Mouse (Mus musculus): ENCODE measurements around the gene Nap1l1. TPM values are rescaled to one million over a fixed set of nuclear protein-coding genes. Genes with fewer than 3 reads are reported as not detected.
"Not testable (repeated sequence)": the region's sequence is repeated elsewhere in the genome, so short reads cannot be mapped to it uniquely, and the experiment has no call there.

The Nap1l1 gene
- total and polyA plus RNA-seq, 2 experiments = 3.7 to 27.8 TPM

DNA sequence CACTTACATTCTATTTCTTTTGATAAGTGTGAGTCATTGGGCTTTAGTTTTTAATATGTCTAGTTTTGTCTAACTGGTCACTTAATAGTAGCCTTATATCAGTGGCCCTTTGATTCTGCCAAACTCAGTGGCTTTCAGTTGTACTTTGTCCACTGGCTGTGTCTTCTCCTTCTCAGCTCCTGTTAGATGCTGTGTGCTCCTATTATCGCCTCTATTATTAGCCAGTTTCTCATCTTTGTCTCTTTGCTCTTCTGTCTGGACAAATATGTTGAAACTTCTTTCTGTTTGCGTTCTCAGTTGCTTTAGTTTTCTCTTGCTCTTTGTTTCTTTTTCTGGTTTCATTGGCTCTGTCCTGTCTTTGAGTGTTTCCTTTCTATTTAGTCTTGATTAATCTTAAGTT, 9.6 kb downstream of the Nap1l1 start:
- Histone ChIP-seq H3K27me3 (ENCODE audit: control insufficient read depth, insufficient read depth, low read length) (no peaks in the 10 kb centered on the region), H3K9ac (ENCODE audit: low read depth, low read length) (no peak overlapping the region), H3K4me1 (ENCODE audit: control insufficient read depth, insufficient read depth, low read length) (peaks cover 19% of the 10 kb centered on the region), H3K4me3 (ENCODE audit: insufficient read depth, low read depth, low read length) (no peak overlapping the region), H3K27ac (replicated peaks; ENCODE audit: insufficient read depth, low read depth, low read length) (no peak overlapping the region), H3K36me3 (ENCODE audit: control insufficient read depth, insufficient read depth, low read length) (peaks cover 19% of the 10 kb centered on the region), H3K79me2 (ENCODE audit: control insufficient read depth, insufficient read depth, low read length) (peaks cover 13% of the 10 kb centered on the region; the same call in 1 of the 2 replicates)
- 25% methylated on average over 2 of the region's 2 CpGs for WGBS
- TF ChIP-seq CTCF (IDR thresholded peaks at IDR 0.05; ENCODE audit: low read depth, low read length) (no peak), POLR2A (IDR thresholded peaks at IDR 0.05; ENCODE audit: extremely low read depth, insufficient read depth, low read length) (no peak)
- peak; percentile 66 for DNase-seq (ENCODE audit: extremely low read depth, low read depth, low spot score)

DNA sequence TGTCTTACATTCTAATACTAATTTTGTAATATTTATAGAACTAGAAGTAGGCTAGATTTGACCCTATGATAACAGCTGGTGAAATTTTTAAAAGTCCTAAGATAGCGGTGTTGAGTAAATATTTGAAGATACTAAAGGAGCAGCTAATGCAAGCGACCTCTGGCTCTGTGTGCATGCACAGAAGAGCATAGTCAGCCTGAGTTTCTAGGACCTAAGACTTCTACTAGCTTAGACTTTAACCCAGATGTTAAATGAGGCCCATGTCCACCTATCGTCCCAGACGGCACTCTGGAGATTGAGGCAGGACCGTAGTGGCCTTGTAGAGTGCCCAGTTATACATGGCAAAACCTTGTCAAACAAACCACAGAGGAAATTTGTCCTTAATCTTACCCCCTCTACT, 11.1 kb downstream of the Nap1l1 start:
- H3K79me2 ChIP-seq (ENCODE audit: control insufficient read depth, insufficient read depth, low read length) = peaks cover 10% of the 10 kb centered on the region; the same call in 1 of the 2 replicates
- peaks cover 19% of the 10 kb centered on the region for H3K4me1 ChIP-seq (ENCODE audit: control insufficient read depth, insufficient read depth, low read length)
- peak; percentile 80 for DNase-seq (ENCODE audit: extremely low read depth, low read depth, low spot score)
- H3K9ac ChIP-seq (ENCODE audit: low read depth, low read length) = no peak overlapping the region
- 23% methylated on average over 5 of the region's 5 CpGs for WGBS
- H3K36me3 ChIP-seq (ENCODE audit: control insufficient read depth, insufficient read depth, low read length) = peaks cover 24% of the 10 kb centered on the region
- 0 out of 2 replicates have a peak overlapping the region, but pooled peaks have one; percentile 2 for H3K27ac ChIP-seq (replicated peaks; ENCODE audit: insufficient read depth, low read depth, low read length)
- no peak overlapping the region for H3K4me3 ChIP-seq (ENCODE audit: insufficient read depth, low read depth, low read length)
- TF ChIP-seq CTCF (IDR thresholded peaks at IDR 0.05; ENCODE audit: low read depth, low read length) = no peak
- TF ChIP-seq POLR2A (IDR thresholded peaks at IDR 0.05; ENCODE audit: extremely low read depth, insufficient read depth, low read length) = no peak
- H3K27me3 ChIP-seq (ENCODE audit: control insufficient read depth, insufficient read depth, low read length) = no peaks in the 10 kb centered on the region

DNA sequence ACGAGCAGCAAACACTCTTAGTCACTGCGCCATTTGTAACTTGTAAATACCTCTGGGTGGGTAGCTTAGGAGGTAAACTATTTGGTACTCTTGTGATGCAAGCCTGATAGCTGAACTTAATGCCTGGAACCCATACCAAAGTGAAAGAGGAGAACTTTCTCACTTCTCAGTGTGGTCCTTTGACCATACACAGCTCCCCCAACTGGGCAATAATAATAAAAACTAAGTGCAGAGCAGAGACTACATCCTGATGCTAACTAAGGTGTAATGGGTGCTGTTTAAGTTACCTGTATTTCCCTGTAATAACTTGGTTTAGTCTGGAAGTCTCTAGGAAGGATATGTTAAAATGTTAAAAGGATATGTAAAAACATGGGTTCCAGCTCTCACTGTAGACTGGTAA, 15.8 kb downstream of the Nap1l1 start:
- Histone ChIP-seq H3K27ac (replicated peaks; ENCODE audit: insufficient read depth, low read depth, low read length) (no peak overlapping the region), H3K4me1 (ENCODE audit: control insufficient read depth, insufficient read depth, low read length) (peaks cover 11% of the 10 kb centered on the region), H3K9ac (ENCODE audit: low read depth, low read length) (no peak overlapping the region), H3K27me3 (ENCODE audit: control insufficient read depth, insufficient read depth, low read length) (no peaks in the 10 kb centered on the region), H3K36me3 (ENCODE audit: control insufficient read depth, insufficient read depth, low read length) (peaks cover 45% of the 10 kb centered on the region), H3K79me2 (ENCODE audit: control insufficient read depth, insufficient read depth, low read length) (peaks cover 2% of the 10 kb centered on the region; the same call in 1 of the 2 replicates), H3K4me3 (ENCODE audit: insufficient read depth, low read depth, low read length) (no peak overlapping the region)
- no peak for DNase-seq (ENCODE audit: extremely low read depth, low read depth, low spot score)
- TF ChIP-seq POLR2A (IDR thresholded peaks at IDR 0.05; ENCODE audit: extremely low read depth, insufficient read depth, low read length) = no peak
- TF ChIP-seq CTCF (IDR thresholded peaks at IDR 0.05; ENCODE audit: low read depth, low read length) = no peak
- 89% methylated on average over 2 of the region's 2 CpGs for WGBS

DNA sequence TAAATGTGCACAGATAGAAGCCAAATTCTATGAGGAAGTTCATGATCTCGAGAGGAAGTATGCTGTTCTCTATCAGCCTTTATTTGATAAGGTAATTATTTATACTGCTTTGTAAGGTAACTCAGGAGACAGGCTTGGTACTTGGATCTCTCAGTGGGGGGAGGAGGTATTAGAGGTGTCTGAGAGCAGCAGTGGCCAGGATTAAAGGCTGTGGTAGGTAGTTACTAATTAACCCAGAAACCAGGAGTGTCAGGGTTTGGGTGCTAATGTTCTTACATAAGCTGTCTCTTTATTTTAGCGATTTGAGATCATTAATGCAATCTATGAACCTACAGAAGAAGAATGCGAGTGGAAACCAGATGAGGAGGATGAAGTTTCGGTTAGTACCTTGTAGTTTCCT, 17.1 kb downstream of the Nap1l1 start:
- H3K27me3 ChIP-seq (ENCODE audit: control insufficient read depth, insufficient read depth, low read length); H3K9ac ChIP-seq (ENCODE audit: low read depth, low read length); H3K4me1 ChIP-seq (ENCODE audit: control insufficient read depth, insufficient read depth, low read length); H3K27ac ChIP-seq (replicated peaks; ENCODE audit: insufficient read depth, low read depth, low read length); H3K4me3 ChIP-seq (ENCODE audit: insufficient read depth, low read depth, low read length); H3K79me2 ChIP-seq (ENCODE audit: control insufficient read depth, insufficient read depth, low read length): not testable (repeated sequence)
- WGBS = 37% methylated on average over 4 of the region's 4 CpGs
- H3K36me3 ChIP-seq (ENCODE audit: control insufficient read depth, insufficient read depth, low read length) = peaks cover 50% of the 10 kb centered on the region
- DNase-seq (ENCODE audit: extremely low read depth, low read depth, low spot score) = peak; percentile 86

DNA sequence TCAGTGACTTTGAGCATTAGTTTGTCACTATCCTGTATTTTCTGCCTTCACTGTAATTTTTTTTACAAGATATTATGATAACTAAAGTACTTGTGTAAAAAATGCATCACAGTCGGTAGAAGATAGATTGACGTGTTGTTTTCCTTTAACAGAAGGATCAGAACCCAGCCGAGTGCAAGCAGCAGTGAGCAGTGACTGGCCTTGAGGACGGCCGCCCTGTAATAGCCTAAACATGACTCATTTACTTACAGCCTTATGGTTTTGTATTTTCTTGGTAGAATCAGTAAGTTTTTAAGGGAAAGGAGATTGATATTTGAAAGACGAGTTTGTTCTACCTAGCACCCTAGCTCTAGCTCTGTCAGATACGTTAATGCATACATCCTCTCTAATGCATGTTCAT, 22.9 kb downstream of the Nap1l1 start:
- Histone ChIP-seq H3K9ac (ENCODE audit: low read depth, low read length) (no peak overlapping the region), H3K27ac (replicated peaks; ENCODE audit: insufficient read depth, low read depth, low read length) (no peak overlapping the region), H3K79me2 (ENCODE audit: control insufficient read depth, insufficient read depth, low read length) (no peaks in the 10 kb centered on the region), H3K4me1 (ENCODE audit: control insufficient read depth, insufficient read depth, low read length) (no peaks in the 10 kb centered on the region), H3K27me3 (ENCODE audit: control insufficient read depth, insufficient read depth, low read length) (no peaks in the 10 kb centered on the region), H3K36me3 (ENCODE audit: control insufficient read depth, insufficient read depth, low read length) (peaks cover 49% of the 10 kb centered on the region), H3K4me3 (ENCODE audit: insufficient read depth, low read depth, low read length) (no peak overlapping the region)
- no peak for TF ChIP-seq POLR2A (IDR thresholded peaks at IDR 0.05; ENCODE audit: extremely low read depth, insufficient read depth, low read length)
- TF ChIP-seq CTCF (IDR thresholded peaks at IDR 0.05; ENCODE audit: low read depth, low read length) = no peak
- 92% methylated on average over 7 of the region's 7 CpGs for WGBS
- DNase-seq (ENCODE audit: extremely low read depth, low read depth, low spot score) = no peak

DNA sequence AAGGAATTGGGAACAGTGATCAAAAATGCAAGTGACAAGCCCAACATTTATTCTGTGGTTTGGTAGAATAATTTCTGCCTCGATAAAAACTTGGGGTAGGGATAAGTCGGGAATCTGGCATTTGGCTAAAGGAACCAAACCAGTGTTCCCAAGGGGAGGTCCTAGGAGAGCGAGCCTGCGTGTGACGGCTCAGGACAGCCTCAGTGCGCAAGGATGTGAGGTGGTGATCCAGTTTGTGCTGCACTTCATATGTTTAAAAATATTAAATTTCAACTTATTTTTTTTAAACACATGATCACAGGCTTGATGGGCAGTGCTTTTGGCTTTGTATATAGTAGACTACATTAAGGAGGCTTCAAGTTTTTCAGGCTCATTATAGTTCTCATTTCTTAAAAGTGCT, 26.9 kb downstream of the Nap1l1 start:
- 86% methylated on average over 6 of the region's 6 CpGs for WGBS
- peaks cover 21% of the 10 kb centered on the region for H3K36me3 ChIP-seq (ENCODE audit: control insufficient read depth, insufficient read depth, low read length)
- no peak overlapping the region for H3K9ac ChIP-seq (ENCODE audit: low read depth, low read length)
- no peaks in the 10 kb centered on the region for H3K79me2 ChIP-seq (ENCODE audit: control insufficient read depth, insufficient read depth, low read length)
- no peak overlapping the region for H3K4me3 ChIP-seq (ENCODE audit: insufficient read depth, low read depth, low read length)
- H3K27me3 ChIP-seq (ENCODE audit: control insufficient read depth, insufficient read depth, low read length) = no peaks in the 10 kb centered on the region
- no peak for DNase-seq (ENCODE audit: extremely low read depth, low read depth, low spot score)
- peaks cover 5% of the 10 kb centered on the region for H3K4me1 ChIP-seq (ENCODE audit: control insufficient read depth, insufficient read depth, low read length)
- TF ChIP-seq POLR2A (IDR thresholded peaks at IDR 0.05; ENCODE audit: extremely low read depth, insufficient read depth, low read length) = no peak
- TF ChIP-seq CTCF (IDR thresholded peaks at IDR 0.05; ENCODE audit: low read depth, low read length) = no peak
- no peak overlapping the region for H3K27ac ChIP-seq (replicated peaks; ENCODE audit: insufficient read depth, low read depth, low read length)

Measured in liver, adult 2 months (tissue).